Comparison of ENCODE assay signal across 7 mouse cellular contexts in genomic region chr7:126775978-126776234, GRCm38 (mm10). TPM values are rescaled to one million over a fixed set of nuclear protein-coding genes. Genes with fewer than 3 reads are reported as not detected.
DNase-seq lines count a peak whose midpoint lies in the region; ATAC-seq and TF ChIP-seq lines count a peak whose summit lies in the region.

No protein-coding gene starts in this region.

- no peak for TF ChIP-seq CTCF in left cerebral cortex, adult 2 months (IDR thresholded peaks at IDR 0.05)
- no peak for TF ChIP-seq CTCF in olfactory bulb, adult 2 months (IDR thresholded peaks at IDR 0.05; ENCODE audit: insufficient read depth, low read depth, low read length)

- peaks cover 36% of the 10 kb centered on the region for H3K4me1 ChIP-seq in forebrain, embryonic 12.5 days
- H3K4me1 ChIP-seq in limb, embryonic 13.5 days = peaks cover 39% of the 10 kb centered on the region
- H3K4me1 ChIP-seq in olfactory bulb, adult 2 months (ENCODE audit: control insufficient read depth, insufficient read depth, low read length) = peaks cover 23% of the 10 kb centered on the region

- ATAC-seq in forebrain, embryonic 12.5 days (ENCODE audit: low FRiP score) = no peak
- ATAC-seq in limb, embryonic 13.5 days (ENCODE audit: low FRiP score, low read depth) = no peak

- no peaks in the 10 kb centered on the region for H3K9me3 ChIP-seq in forebrain, embryonic 12.5 days
- no peaks in the 10 kb centered on the region for H3K9me3 ChIP-seq in limb, embryonic 13.5 days

- intact Hi-C loops in left cerebral cortex, adult 2 months (cut with DNase I) = loop anchor here (2.0 to 5.0 kb wide), 3 partner anchors 13 to 124 kb away; no protein-coding TSS in a partner anchor

- peak overlapping the region; percentile 75 for H3K9ac ChIP-seq in forebrain, embryonic 12.5 days
- H3K9ac ChIP-seq in limb, embryonic 13.5 days = peak overlapping the region; percentile 90; the same call in 1 of the 2 replicates

- peak overlapping the region; percentile 70 for H3K4me3 ChIP-seq in left cerebral cortex, adult 2 months
- H3K4me3 ChIP-seq in forebrain, embryonic 12.5 days (replicated peaks) = peak overlapping the region; percentile 66; the same call in 1 of the 2 replicates
- peak overlapping the region; percentile 81; the same call in 1 of the 2 replicates for H3K4me3 ChIP-seq in limb, embryonic 13.5 days
- no peak overlapping the region for H3K4me3 ChIP-seq in olfactory bulb, adult 2 months (ENCODE audit: insufficient read depth, low read depth, low read length)

- no peaks in the 10 kb centered on the region for H3K27me3 ChIP-seq in forebrain, embryonic 12.5 days
- H3K27me3 ChIP-seq in limb, embryonic 13.5 days = no peaks in the 10 kb centered on the region

- H3K27ac ChIP-seq in left cerebral cortex, adult 2 months = peak overlapping the region; percentile 99
- H3K27ac ChIP-seq in forebrain, embryonic 12.5 days = peak overlapping the region; percentile 84
- peak overlapping the region; percentile 86; the same call in 1 of the 2 replicates for H3K27ac ChIP-seq in limb, embryonic 13.5 days
- peak overlapping the region; percentile 86; the same call in 1 of the 2 replicates for H3K27ac ChIP-seq in olfactory bulb, adult 2 months (ENCODE audit: insufficient read depth, low read depth, low read length)

- peaks cover 11% of the 10 kb centered on the region; the same call in 1 of the 2 replicates for H3K36me3 ChIP-seq in forebrain, embryonic 12.5 days (replicated peaks)
- H3K36me3 ChIP-seq in limb, embryonic 13.5 days = peaks cover 29% of the 10 kb centered on the region

- 80% methylated on average over 3 of the region's 3 CpGs for WGBS in forebrain, embryonic 12.5 days
- WGBS in limb, embryonic 13.5 days = 46% methylated on average over 3 of the region's 3 CpGs
- WGBS in olfactory bulb, adult 2 months = 54% methylated on average over 3 of the region's 3 CpGs

- no peak for TF ChIP-seq POLR2A in olfactory bulb, adult 2 months (IDR thresholded peaks at IDR 0.05; ENCODE audit: insufficient read depth, low read depth, low read length)

- no peak for DNase-seq in left cerebral cortex, adult 2 months (ENCODE audit: extremely low spot score in 1 of 2, low spot score in 2 of 2)
- no peak for DNase-seq in left cerebral cortex, adult 11 months (ENCODE audit: low spot score)
- DNase-seq in testis, postnatal 10 days (ENCODE audit: low spot score) = no peak
- DNase-seq in gastrocnemius, adult 8-10 months (ENCODE audit: low spot score in 2 of 2) = no peak

- H3K4me2 ChIP-seq in forebrain, embryonic 12.5 days = peak overlapping the region; percentile 81
- H3K4me2 ChIP-seq in limb, embryonic 13.5 days (replicated peaks) = peak overlapping the region; percentile 94

RNA-seq across cellular contexts. Expression of gene Ypel3, which starts 0.8 kb away (rescaled TPM):
- total RNA-seq in left cerebral cortex, adult 2 months (2021) = 100 to 1,000 TPM; 312 to 323 TPM
- polyA plus RNA-seq in forebrain, embryonic 12.5 days (2016; fragmentation: Nextera tagmentation; extraction: Ambion mirVana) = 91.8 and 92.7 TPM in 2 replicates
- 114 and 121 TPM in 2 replicates for polyA plus RNA-seq in limb, embryonic 13.5 days (2015; fragmentation: Nextera tagmentation; extraction: Ambion mirVana)
- not detected in 2 replicates for polyA plus RNA-seq in olfactory bulb, adult 2 months (2012; ENCODE audit: insufficient read depth, insufficient read length, low replicate concordance, missing spikeins)
- 100 to 1,000 TPM in 1 of 4 experiments, 10 to 100 TPM in 3; 91.2 to 105 (median 95.6) TPM for total RNA-seq in gastrocnemius, adult 8-10 months (2022)

RNA-seq across cellular contexts. Expression of gene Tbx6, which starts 5.4 kb away (rescaled TPM):
- total RNA-seq in left cerebral cortex, adult 2 months (2021) = 1 to 10 TPM; 1.1 to 1.2 TPM
- 0.33 and 0.56 TPM in 2 replicates for polyA plus RNA-seq in forebrain, embryonic 12.5 days (2016; fragmentation: Nextera tagmentation; extraction: Ambion mirVana)
- polyA plus RNA-seq in limb, embryonic 13.5 days (2015; fragmentation: Nextera tagmentation; extraction: Ambion mirVana) = 0.53 and 0.64 TPM in 2 replicates
- polyA plus RNA-seq in olfactory bulb, adult 2 months (2012; ENCODE audit: insufficient read depth, insufficient read length, low replicate concordance, missing spikeins) = not detected in 2 replicates
- total RNA-seq in gastrocnemius, adult 8-10 months (2022) = under 1 TPM; 0.17 to 0.48 (median 0.40) TPM

RNA-seq across cellular contexts. Expression of gene Gdpd3, which starts 9.8 kb away (rescaled TPM):
- total RNA-seq in left cerebral cortex, adult 2 months (2021) = 1 to 10 TPM; 2.4 to 3.4 TPM
- polyA plus RNA-seq in forebrain, embryonic 12.5 days (2016; fragmentation: Nextera tagmentation; extraction: Ambion mirVana) = 1.4 and 1.5 TPM in 2 replicates
- polyA plus RNA-seq in limb, embryonic 13.5 days (2015; fragmentation: Nextera tagmentation; extraction: Ambion mirVana) = 1.7 and 2.1 TPM in 2 replicates
- polyA plus RNA-seq in olfactory bulb, adult 2 months (2012; ENCODE audit: insufficient read depth, insufficient read length, low replicate concordance, missing spikeins) = not detected in 2 replicates
- total RNA-seq in gastrocnemius, adult 8-10 months (2022) = under 1 TPM in 1 of 4 experiments, not detected in 3; 0.88 TPM

RNA-seq across cellular contexts. Expression of gene Ppp4c, which starts 16.4 kb away (rescaled TPM):
- total RNA-seq in left cerebral cortex, adult 2 months (2021) = 10 to 100 TPM; 50.4 TPM
- polyA plus RNA-seq in forebrain, embryonic 12.5 days (2016; fragmentation: Nextera tagmentation; extraction: Ambion mirVana) = 310 and 320 TPM in 2 replicates
- 287 and 322 TPM in 2 replicates for polyA plus RNA-seq in limb, embryonic 13.5 days (2015; fragmentation: Nextera tagmentation; extraction: Ambion mirVana)
- polyA plus RNA-seq in olfactory bulb, adult 2 months (2012; ENCODE audit: insufficient read depth, insufficient read length, low replicate concordance, missing spikeins) = not detected in 2 replicates
- 10 to 100 TPM; 23.1 to 26.0 (median 24.8) TPM for total RNA-seq in gastrocnemius, adult 8-10 months (2022)

RNA-seq across cellular contexts. Expression of gene Mapk3, which starts 16.5 kb away (rescaled TPM):
- 100 to 1,000 TPM; 155 to 166 TPM for total RNA-seq in left cerebral cortex, adult 2 months (2021)
- 51.5 and 56.8 TPM in 2 replicates for polyA plus RNA-seq in forebrain, embryonic 12.5 days (2016; fragmentation: Nextera tagmentation; extraction: Ambion mirVana)
- 49.6 and 50.3 TPM in 2 replicates for polyA plus RNA-seq in limb, embryonic 13.5 days (2015; fragmentation: Nextera tagmentation; extraction: Ambion mirVana)
- polyA plus RNA-seq in olfactory bulb, adult 2 months (2012; ENCODE audit: insufficient read depth, insufficient read length, low replicate concordance, missing spikeins) = 208 and 343 TPM in 2 replicates
- total RNA-seq in gastrocnemius, adult 8-10 months (2022) = 10 to 100 TPM; 16.2 to 20.6 (median 18.6) TPM

Comparison
In these comparisons a context has a peak if more than half of its experiments do, and no peak if none do; other contexts are left out.
1. RNA of gene Ypel3, which starts 0.8 kb away (polyA plus RNA-seq): 114 to 121 TPM in limb, embryonic 13.5 days and 91.8 to 92.7 TPM in forebrain, embryonic 12.5 days; not detected in olfactory bulb, adult 2 months; every median in the first group is over 10 times any median in the second.
2. Peak in every context shown above with its lines, with median percentiles within 50 percentile points of each other: H3K27ac ChIP-seq.